Mouse (Mus musculus) embryo, embryonic 11.5 days (tissue): ENCODE data around the gene Vps13a.
"Not testable (repeated sequence)": the region's sequence is repeated elsewhere in the genome, so short reads cannot be mapped to it uniquely, and the experiment has no call there.

Source experiments
- DNase-seq: peaks from one replicate; pipeline ENCODE4 v3.0.0-alpha.2; 2012; ENCODE audit warnings: low read depth, low spot score

Gene Vps13a

GRCm38 (mm10) chr19:16767407-16767806 lies 13.3 kb downstream of the Vps13a start:
- no peak for DNase-seq

- not testable (repeated sequence) for DNase-seq
Measured at GRCm38 (mm10) chr19:16757439-16757838, 23.3 kb downstream of the Vps13a start.

GRCm38 (mm10) chr19:16755854-16756253 lies 24.9 kb downstream of the Vps13a start:
- DNase-seq: no peak

- DNase-seq: no peak
Measured at GRCm38 (mm10) chr19:16755226-16755625, 25.5 kb downstream of the Vps13a start.

- DNase-seq: no peak
Measured at GRCm38 (mm10) chr19:16753151-16753550, 27.6 kb downstream of the Vps13a start.

- DNase-seq: no peak
Measured at GRCm38 (mm10) chr19:16736854-16737253, 43.9 kb downstream of the Vps13a start.

- DNase-seq: no peak
Measured at GRCm38 (mm10) chr19:16728729-16729128, 52.0 kb downstream of the Vps13a start.

GRCm38 (mm10) chr19:16715249-16715648 lies 65.5 kb downstream of the Vps13a start:
- DNase-seq: no peak

GRCm38 (mm10) chr19:16701790-16702189 lies 78.9 kb downstream of the Vps13a start:
- DNase-seq: no peak

- DNase-seq: no peak
Measured at GRCm38 (mm10) chr19:16684922-16685321, 95.8 kb downstream of the Vps13a start.

- DNase-seq: no peak
Measured at GRCm38 (mm10) chr19:16684210-16684609, 96.5 kb downstream of the Vps13a start.

GRCm38 (mm10) chr19:16625610-16626395 lies 154.9 kb downstream of the Vps13a start:
- DNase-seq: no peak

- no peak for DNase-seq
Measured at GRCm38 (mm10) chr19:16624994-16625393, 155.7 kb downstream of the Vps13a start.

GRCm38 (mm10) chr19:16623154-16623553 lies 157.6 kb downstream of the Vps13a start:
- DNase-seq: no peak

- no peak for DNase-seq
Measured at GRCm38 (mm10) chr19:16607634-16608033, 173.1 kb downstream of the Vps13a start.

GRCm38 (mm10) chr19:16602026-16602425 lies 178.7 kb downstream of the Vps13a start:
- DNase-seq: no peak

- peak; percentile 80 for DNase-seq
Measured at GRCm38 (mm10) chr19:16599298-16599970, 181.3 kb downstream of the Vps13a start.

- no peak for DNase-seq
Measured at GRCm38 (mm10) chr19:16598653-16599297, 182.0 kb downstream of the Vps13a start.

- DNase-seq: no peak
Measured at GRCm38 (mm10) chr19:16597216-16597615, 183.5 kb downstream of the Vps13a start.

- DNase-seq: no peak
Measured at GRCm38 (mm10) chr19:16593975-16594317, 186.8 kb downstream of the Vps13a start.

- DNase-seq: no peak
Measured at GRCm38 (mm10) chr19:16593256-16593974, 187.3 kb downstream of the Vps13a start.

GRCm38 (mm10) chr19:16585379-16585778 lies 195.4 kb downstream of the Vps13a start:
- no peak for DNase-seq
